Mouse (Mus musculus): ENCODE data around the gene Tsc22d4.
"Not testable (repeated sequence)": the region's sequence is repeated elsewhere in the genome, so short reads cannot be mapped to it uniquely, and the experiment has no call there.

Tsc22d4 gene

DNA sequence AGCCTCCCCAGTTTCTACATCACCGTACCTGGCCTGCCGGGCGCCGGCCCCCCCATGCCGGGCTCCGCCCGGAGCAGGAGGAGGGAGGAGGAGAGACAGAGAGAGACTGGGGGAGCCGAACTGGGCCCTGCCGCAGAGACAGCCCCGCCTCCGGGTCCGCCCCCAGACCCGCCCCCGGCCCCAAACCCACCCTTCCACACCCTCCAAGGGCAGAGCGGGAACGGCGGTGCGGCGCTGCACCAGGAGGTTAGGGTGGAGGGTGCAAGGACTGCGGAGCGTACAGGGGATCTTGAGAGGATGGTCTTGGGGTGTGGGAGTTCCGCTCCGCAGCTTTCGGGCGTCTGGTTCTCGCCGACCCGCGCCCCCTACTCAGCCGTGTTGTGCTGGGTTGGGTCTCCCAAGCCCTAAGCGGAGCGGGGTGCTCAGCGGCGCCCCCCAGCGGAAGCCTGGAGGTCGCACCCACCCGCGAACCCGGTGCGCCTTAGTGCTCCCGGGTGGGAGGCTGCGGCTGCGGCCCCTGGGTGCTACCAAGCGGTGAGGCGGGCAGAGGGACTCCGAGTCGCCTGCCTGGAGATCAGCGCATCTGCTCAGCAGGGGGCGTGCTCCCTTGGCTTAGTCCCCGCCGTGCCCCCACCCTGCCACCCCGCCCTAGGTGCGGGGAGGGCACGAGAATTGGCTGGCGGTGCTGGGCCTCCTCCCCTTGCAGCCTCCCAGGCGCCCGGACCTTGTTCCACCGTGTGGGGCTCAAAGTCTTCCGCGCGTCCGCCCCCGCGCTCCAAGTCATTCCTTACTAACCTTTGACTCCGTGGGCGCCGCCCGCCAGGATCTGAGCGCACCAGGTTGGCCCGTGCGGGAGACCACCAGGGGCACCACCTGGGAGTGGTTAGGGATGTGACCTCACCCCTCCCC lies 4.3 kb upstream of the Tsc22d4 start, which contains the start of gene Nyap1:
Nyap1 (minus strand) TSS at position 585 of the 909 bp plus-strand sequence.
- peak; percentile 80 to 81 for DNase-seq (ENCODE audit: low spot score in 2 of 2)

DNA sequence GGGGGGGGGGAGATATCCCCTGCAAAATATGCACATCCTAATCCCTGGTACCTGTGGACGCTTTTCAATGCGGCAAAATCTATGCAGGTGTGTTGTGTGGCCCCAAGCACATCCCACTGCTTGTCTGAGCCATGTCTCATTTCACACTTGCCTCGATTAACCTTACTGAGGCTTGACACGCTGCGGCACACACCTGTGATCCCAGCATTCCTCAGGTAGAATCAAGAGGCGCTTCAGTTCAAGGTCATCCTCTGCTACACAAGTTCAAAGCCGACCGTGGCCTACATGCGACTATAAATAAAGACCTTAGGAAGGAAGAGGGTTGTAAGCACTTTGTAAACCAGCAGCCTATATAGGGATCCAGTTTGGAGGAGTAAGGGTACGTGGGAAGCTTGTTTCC lies 3.5 kb upstream of the Tsc22d4 start:
- no peak for DNase-seq (ENCODE audit: low spot score in 2 of 2)

DNA sequence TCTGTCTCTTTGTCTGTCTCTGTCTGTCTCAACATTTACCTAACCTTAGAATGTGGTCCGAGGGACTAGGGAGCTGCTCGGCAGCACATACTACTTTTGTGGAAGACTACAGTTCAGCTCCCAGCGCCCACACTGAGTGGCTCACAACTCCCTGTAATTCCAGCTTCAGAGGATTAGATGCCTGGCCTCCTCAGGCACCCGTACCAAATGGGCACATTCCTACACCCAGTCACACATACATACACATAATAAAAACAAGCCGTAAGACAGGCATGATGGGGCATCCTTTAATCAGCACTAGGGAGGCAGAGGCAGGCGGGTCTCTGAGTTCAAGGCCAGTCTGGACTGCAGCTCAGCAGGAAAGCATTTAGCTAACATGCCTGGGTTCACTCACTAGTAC lies 2.7 kb upstream of the Tsc22d4 start:
- DNase-seq (ENCODE audit: low spot score in 2 of 2): no peak

DNA sequence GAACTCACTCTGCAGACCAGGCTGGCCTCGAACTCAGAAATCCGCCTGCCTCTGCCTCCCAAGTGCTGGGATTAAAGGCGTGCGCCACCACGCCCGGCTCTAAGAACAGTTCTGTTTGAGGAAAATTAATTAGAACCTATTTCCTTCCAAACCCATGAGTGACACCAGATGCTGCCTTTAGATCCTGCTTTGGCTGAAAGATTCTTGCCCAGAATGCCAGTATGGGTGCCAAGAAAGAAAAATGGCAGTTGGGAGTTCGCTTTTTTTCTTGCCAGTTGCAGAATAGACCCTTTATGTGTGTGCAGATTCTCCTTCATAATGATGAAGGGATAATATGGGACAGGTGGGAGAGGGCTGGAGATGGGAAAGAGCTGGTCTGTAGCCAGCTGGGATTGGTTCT lies 1.3 kb upstream of the Tsc22d4 start:
- DNase-seq (ENCODE audit: low spot score in 2 of 2): no peak

DNA sequence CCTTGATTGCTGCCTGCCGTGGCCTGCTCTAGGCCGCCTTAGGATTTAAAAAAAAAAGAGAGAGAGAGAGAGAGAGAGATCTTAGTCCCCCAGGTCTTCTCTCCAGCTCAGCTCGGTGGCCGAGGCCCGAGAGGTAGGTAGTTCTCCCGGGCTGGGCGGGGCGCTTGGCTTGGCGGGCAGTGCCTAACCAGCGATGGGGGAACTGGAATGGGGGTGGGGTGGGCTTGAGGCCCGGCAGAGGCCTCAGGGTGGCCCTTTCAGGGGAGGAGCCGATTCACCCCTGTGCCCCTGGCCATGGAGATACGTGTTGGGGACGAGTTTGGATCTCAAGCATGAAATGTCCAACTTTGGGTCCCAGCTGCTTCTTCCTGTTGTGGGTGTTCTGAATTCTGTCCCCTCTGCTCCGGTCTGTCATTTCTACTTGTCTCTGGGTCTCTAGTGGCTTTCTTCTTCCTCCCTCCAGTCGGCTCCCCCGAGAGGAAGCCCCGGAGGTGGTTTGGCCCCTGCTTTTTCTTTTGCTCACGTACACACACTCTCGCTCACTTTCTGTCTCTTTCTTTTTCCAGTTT lies 836 bp downstream of the Tsc22d4 start:
- no peak for DNase-seq (ENCODE audit: low spot score in 2 of 2)

DNA sequence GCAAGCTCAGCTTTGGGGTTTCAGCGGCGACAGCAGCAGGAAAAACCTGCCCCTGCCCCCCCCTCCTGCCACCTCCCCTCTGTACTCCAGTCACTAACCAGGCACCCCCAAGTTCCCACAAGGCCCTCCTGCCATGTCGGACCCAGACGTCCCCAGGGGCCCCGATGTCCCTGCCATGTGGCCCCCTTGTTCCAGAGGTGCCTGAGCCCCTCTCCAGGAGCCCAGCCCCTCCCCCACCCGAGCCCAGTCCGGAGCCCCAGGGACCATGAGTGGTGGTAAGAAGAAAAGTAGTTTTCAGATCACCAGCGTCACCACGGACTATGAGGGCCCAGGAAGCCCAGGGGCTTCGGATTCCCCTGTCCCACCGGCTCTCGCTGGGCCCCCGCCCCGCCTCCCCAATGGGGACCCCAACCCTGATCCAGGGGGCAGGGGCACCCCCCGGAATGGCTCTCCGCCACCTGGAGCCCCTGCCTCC lies 1.4 kb downstream of the Tsc22d4 start:
- no peak for DNase-seq (ENCODE audit: low spot score in 2 of 2)

DNA sequence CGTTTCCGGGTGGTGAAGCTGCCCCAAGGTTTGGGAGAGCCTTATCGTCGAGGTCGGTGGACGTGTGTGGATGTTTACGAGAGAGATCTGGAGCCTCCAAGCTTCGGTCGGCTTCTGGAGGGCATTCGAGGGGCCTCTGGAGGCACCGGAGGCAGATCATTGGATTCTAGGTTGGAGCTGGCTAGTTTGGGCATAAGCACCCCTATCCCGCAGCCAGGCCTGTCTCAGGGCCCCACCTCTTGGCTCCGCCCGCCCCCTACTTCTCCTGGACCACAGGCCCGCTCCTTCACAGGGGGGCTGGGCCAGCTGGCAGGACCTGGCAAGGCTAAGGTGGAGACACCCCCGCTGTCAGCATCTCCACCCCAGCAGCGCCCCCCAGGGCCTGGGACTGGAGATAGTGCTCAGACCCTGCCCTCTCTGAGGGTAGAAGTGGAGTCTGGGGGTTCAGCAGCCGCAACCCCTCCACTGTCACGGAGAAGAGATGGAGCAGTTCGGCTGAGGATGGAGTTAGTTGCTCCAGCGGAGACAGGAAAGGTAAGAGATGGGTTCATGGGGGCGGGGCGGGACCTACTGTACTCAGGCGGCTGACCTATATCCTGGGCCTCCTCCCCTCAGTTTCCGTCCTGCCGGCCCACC lies 1.9 kb downstream of the Tsc22d4 start:
- no peak for DNase-seq (ENCODE audit: low spot score in 2 of 2)

DNA sequence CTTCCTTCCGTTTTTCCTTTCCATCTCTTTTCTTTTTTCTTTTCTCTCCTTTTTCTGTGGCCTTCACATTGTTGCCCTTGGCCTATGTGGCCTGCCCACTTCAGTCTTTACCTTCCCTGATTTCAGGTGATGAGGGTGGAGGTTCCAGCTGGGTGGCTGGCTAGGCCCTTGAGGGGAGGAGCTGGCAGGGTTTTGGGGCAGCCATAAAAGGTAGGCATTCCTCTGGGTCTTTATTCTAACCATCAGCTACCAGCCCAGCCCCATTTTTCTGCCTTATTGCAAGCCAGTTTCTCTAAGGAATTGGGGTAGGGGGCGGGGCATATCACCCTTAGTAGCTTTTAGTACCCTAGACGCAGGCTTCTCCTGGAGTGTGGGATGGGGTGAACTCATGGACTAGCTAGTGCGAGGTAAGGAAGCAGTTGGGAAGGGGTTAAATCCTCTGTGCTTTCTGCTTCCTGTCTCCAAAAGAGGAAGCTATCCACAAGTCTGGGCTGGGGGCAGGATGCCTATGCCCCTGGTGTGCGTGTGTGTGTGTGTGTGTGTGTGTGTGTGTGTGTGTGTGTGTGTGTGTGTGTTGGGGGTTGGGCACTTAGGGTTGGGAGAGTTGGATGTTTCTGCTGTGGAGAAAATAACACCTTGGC lies 2.7 kb downstream of the Tsc22d4 start:
- DNase-seq (ENCODE audit: low spot score in 2 of 2): no peak

DNA sequence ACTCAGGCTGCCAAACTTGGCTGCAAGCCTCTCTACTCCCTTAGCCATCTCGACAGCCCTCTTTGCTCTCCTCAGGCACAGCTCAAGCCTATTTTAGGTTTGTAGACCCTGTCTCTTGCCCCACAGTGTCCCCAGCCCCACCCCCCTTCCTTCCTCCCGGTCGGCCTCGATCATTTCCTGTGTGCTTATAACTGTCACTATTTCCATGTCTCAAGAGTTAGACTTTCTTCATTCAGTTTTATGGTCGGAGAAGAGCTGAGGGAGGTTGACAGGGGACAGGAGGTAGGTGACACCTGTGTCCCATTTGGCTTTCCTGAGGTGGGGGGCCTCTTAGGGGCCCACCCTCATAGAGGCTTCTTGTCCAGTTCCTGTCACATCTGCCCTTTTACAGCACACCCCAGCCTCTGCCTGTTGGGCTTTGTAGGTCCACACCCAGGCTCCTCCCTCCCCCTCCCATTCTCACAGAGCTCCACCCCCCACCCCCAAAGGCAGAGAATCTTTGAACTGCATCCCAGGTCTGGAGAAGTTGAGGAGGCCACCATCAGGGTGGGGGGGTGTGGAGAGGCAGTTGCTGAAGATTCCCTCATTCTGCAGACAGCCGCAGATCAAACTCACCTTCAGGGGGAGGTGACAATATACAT lies 3.8 kb downstream of the Tsc22d4 start:
- no peak for DNase-seq (ENCODE audit: low spot score in 2 of 2)

DNA sequence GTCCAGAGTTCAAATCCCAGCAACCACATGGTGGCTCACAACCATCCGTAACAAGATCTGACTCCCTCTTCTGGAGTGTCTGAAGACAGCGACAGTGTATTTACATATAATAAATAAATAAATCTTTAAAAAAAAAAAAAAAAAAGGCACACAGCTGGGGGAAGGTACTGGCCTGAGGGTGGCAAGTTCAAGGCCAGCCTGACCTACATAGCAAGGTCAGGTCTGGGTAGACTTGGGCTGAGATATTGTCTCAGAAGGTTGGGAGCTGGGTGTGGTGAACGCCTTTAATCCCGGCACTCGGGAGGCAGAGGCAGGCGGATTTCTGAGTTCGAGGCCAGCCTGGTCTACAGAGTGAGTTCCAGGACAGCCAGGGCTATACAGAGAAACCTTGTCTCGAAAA lies 4.7 kb downstream of the Tsc22d4 start:
- DNase-seq (ENCODE audit: low spot score in 2 of 2): not testable (repeated sequence)

DNA sequence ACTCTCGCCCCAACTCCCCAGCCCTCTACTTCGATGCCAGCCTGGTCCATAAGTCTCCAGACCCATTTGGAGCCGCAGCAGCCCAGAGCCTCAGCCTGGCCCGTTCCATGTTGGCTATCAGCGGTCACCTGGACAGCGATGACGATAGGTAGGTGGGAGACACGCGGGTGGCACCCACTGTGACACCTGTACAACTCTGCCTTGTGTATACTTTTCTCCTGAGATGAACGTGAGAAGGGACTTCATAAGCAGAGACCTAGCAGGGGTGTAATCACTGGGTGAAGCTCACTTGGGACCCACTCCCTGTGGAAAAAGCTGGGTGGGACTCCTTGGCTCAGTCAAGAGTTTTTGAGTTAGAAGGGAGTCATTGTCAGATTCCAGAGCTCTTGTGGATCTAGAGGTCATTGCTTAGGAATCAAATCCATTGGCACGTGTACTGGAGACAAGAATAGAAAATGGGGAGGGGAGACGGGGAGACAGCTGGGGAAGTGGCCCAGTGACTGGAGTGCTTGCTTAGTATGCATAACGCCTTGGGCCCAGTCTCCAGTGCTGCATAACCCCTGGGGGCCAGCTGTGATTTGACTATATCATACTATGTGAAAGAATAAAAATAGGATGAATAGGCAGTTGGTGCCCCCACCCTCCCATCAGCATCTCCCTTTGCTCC lies 5.8 kb downstream of the Tsc22d4 start:
- no peak for DNase-seq (ENCODE audit: low spot score in 2 of 2)

DNA sequence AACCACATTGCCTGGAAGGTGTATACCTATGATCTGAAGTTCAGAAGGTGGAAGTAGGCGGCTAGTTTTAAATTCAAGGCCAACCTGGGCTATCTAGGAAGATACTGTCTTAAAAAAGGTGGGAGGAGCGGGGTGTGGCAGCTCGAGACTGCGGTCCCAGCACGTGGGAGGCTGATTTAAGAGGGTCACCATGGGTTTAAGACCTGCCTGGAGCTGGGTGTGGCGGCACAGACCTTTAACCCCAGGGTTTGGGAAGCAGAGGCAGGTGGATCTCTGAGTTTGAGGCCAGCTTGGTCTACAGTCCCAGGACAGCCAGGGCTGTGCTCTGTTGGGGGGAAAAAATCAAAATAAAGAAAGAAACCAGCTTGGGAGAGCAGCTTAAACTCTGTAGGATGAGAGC lies 6.5 kb downstream of the Tsc22d4 start:
- no peak for DNase-seq (ENCODE audit: low spot score in 2 of 2)

DNA sequence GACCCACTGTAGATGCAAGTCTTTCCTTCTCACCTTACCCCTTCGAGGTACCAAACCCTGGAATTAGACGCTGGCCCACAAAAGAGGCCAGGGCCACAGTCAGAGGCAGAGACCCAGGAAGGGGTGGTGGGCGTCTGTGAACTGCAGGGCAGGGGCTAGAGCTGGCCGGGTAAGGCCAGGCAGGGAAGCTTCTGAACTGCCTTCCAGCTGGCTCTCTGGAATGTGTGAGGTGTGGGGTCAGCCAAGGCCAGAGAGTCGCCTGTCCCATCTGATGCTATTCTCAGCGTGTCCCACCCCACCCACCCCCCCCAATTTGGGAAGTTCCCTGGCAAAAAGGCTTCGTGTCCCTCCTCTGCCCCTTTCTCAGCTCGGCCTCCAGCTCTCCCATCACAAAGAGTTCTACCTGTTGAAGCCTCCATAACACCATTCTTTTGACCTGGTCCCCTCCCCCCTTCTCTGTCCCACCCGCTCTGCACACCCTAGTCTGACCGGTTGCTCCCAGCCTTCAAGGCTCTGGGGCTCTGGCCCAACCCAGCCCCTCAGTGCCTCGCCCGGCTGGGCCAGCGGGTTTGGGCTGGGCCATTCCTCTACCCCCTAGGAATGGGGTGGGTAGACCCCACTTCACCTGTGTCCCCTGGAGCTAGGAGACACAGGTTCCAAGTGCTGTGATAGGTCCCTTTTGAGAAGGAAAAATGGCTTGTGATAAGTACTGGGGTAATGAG lies 7.7 kb downstream of the Tsc22d4 start:
- no peak for DNase-seq (ENCODE audit: low spot score in 2 of 2)

DNA sequence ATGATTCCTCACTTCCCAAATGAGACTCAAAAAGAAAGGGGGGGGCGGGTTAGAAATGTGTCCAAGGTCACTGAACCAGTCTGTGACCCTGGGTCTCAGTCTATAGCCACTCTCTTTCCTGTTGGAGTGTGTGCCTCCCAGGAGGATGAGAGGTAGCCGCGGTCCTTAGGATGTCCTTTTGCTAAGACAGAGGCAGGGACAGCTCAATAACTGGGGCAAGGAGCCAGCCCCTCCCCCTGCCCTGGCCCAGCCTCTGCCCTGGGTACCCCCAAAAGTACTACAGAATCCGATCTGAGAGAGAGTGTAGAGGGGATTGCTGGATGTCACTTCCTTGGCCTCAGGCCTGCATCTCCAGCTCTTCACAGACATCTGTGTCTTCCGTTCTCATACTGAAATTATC lies 9.9 kb downstream of the Tsc22d4 start:
- DNase-seq (ENCODE audit: low spot score in 2 of 2): no peak

DNA sequence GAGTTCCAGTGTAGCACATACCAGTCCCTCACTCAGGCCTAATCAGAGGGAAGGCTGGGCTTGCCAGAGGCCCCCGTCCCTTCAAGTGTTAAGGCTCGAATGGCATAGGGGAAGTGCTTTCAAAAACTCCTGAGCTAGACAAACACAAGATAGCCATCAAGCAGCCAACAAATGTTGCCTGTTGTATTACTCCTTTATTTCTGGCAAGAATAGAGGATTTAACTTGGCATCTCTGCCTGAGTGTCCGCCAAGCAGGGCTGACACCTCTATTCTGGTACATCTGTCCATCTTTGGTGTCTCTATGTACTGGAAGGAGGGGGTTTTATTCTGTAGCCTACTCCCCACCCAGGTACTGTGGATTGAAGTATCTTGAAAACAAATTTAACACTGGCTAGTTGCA lies 10.6 kb downstream of the Tsc22d4 start:
- DNase-seq (ENCODE audit: low spot score in 2 of 2): no peak

DNA sequence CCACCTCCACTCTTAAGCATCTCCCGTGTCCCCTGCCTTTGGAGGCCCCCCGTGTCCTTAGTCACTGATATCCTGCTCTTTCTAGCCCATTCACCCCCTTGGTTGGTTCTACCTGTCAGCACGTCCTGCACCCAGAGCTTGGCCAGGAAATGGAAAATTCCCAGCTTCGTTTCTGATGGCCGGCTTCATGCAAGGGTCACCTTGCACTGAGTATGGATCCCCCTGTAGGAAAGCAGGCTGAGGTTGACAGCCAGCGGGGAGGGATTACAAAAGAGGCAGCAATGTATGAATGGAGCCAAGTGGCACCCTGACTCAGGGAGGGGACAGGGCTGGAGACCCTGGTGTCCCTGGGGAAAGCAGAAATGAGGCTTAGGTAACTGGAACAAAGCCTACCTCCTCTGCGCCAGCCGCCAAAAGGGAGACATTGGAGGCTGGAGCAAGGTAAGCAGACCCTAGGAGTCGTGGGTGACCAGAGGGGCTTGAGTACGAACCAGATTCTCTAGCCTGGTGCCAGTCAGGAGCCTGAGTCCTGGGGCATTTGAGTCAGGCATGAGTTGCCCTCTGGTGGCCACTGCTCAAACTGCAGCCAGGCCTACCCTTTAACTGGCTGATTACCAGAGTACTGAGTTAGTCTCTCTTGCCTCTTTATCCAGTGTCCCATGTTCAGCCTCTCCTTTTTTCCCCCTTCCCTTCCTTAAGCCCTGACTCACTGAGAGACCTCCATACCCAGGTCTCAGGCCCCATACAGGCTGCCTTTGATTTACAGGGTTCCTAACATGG lies 11.5 kb downstream of the Tsc22d4 start:
- DNase-seq (ENCODE audit: low spot score in 2 of 2): peak; percentile 88 to 93

DNA sequence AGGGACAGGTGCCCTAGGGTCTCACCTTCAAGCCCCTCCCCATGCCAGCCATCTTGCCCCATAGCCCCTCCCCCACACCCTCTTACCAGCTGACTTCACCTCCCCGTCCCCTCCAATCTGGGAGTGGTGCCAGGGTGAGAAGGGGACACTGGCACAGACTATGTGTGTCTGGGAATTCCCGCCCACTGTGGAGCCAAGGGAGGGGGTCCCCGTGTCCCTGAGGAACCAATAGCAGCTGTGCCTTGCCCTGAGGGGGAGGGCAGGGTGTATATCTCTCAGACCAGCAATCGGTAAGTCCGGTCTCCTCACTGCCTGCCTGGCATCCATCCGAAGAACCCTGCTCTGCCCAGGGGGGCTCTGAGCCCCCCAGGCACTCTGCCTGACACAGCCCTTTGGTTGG lies 12.4 kb downstream of the Tsc22d4 start:
- DNase-seq (ENCODE audit: low spot score in 2 of 2): peak; percentile 72 to 77

DNA sequence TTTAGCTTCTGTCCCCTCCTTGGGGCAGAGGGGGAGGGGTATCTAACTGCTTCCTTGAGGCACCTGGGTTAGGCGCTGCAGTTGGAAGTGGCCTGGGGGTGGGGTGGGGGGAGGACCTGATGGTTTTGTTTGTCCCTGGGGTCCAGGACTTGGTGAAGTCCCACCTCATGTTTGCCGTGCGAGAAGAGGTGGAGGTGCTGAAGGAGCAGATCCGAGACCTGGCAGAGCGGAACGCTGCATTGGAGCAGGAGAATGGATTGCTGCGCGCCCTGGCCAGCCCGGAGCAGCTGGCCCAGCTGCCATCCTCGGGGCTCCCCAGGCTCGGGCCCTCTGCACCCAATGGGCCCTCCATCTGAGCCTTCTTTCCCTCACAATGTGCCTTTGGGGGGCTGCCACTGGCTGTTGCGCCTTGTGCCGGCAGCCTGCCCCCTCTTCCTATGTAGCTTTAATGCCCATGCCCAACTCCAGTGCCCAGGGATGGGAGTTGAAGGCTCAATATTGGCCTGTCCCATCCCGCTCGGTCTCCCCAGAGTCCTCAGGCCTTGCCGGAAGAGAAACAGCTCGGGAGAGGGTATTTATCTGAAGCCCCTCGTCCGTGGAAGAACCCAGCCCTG lies 13.5 kb downstream of the Tsc22d4 start:
- DNase-seq (ENCODE audit: low spot score in 2 of 2): no peak

DNA sequence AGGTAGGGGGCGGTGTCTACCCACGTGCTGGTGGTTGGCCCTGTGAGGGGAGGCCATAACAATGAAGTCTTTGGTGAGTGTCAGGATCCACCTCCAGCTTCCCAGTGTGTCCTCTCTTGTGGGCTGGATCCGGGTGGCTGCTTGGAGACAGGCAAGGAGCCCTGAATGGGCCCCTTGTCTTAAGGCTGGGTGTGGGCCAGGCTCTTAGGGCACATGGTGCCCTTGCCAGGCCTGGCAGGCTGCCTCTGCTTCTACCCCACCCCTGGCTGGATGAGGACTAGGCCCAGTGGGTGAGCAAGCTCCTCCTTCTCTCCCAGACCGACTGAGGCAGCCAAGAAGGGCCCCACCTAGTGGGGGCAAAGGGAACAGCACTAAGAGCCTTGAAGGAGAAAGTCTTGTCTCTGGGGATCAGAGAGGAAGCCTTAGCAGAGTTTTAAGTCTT lies 14.5 kb downstream of the Tsc22d4 start:
- DNase-seq (ENCODE audit: low spot score in 2 of 2): peak; percentile 78 to 86
